Mouse (Mus musculus): ENCODE results near the gene Prkacb. TPM values are rescaled to one million over a fixed set of nuclear protein-coding genes. Genes with fewer than 3 reads are reported as not detected.
A peak's percentile ranks its signal among the peaks of the same experiment; 100 is the strongest.

Gene Prkacb
- total RNA-seq, 2 experiments from 2014 or later = 93.6 to 106 TPM

GRCm38 (mm10) chr3:146719696-146720095 lies 93.1 kb downstream of the Prkacb start:
- DNase-seq = no peak

GRCm38 (mm10) chr3:146718251-146718650 lies 94.5 kb downstream of the Prkacb start:
- DNase-seq = no peak

DNA sequence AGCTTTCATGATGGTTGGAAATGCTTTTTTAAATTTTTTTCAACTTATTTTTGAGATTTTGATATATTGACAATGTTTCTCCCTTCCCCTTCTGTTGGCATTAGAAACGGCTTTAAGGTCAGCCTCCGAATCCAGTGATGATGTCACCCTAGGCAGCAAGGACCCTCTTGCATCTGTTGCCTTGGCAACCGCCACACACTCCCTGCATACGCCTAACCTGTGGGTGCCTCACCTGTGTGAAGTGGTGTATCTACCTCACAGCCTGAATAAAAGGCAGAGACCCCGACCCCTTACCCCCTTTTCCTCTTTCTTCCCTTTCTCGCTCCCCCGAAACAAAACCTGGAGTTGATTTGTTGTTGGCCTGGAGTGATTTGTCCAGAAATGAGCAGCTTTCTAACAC lies 100.5 kb downstream of the Prkacb start:
- no peak for DNase-seq

DNA sequence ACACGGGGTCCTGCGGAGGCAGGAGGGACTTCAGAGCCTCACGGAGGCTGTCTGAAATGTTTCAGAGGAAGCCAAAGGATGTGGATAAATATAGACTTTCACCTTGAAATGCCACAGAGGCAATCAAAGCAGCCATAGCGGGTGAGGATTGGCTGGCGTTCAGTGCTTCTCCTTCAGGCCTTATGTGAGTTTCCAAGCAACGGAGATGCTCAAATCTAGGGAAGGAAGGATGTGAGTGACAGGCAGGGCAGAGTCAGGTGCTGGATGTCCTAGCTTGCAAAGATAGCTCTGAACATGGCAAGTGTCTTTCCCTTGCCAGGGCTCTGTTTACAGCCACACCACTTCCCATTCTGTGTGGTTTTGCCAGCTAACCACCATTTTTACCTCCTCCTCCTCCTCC lies 101.2 kb downstream of the Prkacb start:
- DNase-seq = no peak

- DNase-seq = no peak
Measured at GRCm38 (mm10) chr3:146711084-146711483, 101.7 kb downstream of the Prkacb start.

DNA sequence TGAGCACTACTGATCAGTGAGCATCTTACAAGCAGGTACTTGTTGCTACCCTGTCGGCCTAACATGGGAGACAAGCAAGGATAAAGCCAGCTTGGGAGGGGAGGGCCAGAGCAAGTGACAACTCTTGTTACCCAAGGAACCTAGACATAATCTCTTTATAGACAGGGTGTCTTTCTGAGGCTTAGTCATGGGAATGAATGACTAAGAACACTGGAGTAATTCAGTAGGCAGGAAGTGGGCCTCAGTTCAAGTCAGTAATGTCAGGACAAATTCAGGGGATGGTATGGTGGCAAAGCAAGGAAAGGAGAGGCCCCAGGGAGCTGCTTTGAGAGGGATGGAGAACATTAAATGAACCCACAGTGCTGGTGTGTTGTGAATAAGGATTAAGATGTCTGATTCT lies 103.7 kb downstream of the Prkacb start:
- no peak for DNase-seq

GRCm38 (mm10) chr3:146708381-146708780 lies 104.4 kb downstream of the Prkacb start:
- no peak for DNase-seq

- DNase-seq = no peak
Measured at GRCm38 (mm10) chr3:146704099-146704498, 108.7 kb downstream of the Prkacb start.

DNA sequence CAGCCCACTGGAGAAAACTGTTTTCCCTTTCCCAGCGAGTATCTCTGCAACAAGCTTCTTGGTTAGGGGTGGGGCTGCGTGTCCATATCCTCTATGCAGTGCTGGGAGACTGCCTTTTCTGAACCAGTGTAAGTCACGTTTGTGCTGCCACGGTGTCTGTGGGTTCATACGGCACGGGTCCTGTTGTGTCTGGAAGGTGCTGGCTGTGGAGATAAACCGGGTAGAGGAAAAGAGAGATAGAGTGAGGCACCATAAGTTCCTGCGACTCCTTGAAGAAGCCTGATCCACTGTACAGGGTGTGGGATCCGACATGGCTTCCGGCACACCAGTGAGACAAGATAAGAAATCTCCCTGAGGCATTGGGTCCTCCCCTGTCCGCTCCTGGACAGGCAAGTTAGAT lies 112.7 kb downstream of the Prkacb start:
- no peak for DNase-seq

- DNase-seq = no peak
Measured at GRCm38 (mm10) chr3:146698982-146699381, 113.8 kb downstream of the Prkacb start.

- DNase-seq = no peak
Measured at GRCm38 (mm10) chr3:146692547-146692946, 120.2 kb downstream of the Prkacb start.

GRCm38 (mm10) chr3:146687121-146687725 lies 125.6 kb downstream of the Prkacb start:
- DNase-seq = no peak

- DNase-seq = no peak
Measured at GRCm38 (mm10) chr3:146686428-146686827, 126.4 kb downstream of the Prkacb start.

- peak; percentile 82 for DNase-seq
Measured at GRCm38 (mm10) chr3:146684811-146685675, 127.7 kb downstream of the Prkacb start, which contains the start of gene Samd13. Gene Samd13 (minus strand): TSS chr3:146685592.

GRCm38 (mm10) chr3:146683095-146683494 lies 129.7 kb downstream of the Prkacb start:
- DNase-seq = no peak

DNA sequence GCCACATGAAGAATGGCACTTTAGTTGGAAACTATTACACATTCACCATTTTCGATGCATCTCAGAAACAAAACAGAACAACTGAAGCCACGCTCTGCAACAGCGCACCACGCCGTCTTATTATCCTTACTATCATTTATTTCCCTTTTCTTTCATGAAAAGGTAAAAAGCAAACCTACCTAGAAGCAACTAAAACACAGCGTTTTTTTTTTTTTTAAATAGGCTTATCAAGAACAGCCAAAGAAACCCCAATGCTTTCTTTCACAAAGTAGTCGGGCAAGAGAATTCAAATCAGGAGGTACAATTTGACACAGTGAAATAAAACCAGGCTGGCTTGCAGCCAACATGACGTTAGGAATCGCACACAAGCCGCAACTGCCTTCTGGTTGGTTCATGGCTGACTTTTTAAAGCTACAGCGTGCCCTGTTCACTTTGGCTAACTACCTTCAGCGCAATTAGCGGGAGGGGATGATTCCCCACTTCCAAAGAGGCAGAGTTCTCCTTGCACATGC lies 130.6 kb downstream of the Prkacb start:
- peak; percentile 76 for DNase-seq

- DNase-seq = no peak
Measured at GRCm38 (mm10) chr3:146681696-146682095, 131.1 kb downstream of the Prkacb start.

GRCm38 (mm10) chr3:146680625-146681024 lies 132.2 kb downstream of the Prkacb start:
- no peak for DNase-seq

DNA sequence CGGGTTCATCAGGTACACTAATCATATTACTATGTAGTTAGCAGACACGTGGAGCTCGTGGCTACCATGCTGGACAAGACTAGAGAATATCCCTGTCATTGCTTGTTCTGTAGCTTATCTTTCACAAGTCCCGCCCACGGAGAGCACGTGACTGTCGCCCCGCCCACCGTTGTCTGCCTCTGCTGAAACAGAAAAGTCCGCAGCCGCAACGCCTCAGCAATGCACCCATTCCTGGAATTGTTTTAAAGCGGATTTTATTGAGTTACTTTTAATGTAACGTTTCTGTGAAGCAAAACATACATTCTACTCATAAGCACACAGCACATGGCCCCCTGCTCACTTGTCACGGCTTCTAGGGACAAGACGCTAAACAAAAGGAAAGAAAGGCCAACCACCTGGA lies 133.1 kb downstream of the Prkacb start:
- DNase-seq = no peak
